Mouse (Mus musculus): ENCODE measurements around the gene Hipk4.
A peak's percentile ranks its signal among the peaks of the same experiment; 100 is the strongest.

Gene Hipk4

DNA sequence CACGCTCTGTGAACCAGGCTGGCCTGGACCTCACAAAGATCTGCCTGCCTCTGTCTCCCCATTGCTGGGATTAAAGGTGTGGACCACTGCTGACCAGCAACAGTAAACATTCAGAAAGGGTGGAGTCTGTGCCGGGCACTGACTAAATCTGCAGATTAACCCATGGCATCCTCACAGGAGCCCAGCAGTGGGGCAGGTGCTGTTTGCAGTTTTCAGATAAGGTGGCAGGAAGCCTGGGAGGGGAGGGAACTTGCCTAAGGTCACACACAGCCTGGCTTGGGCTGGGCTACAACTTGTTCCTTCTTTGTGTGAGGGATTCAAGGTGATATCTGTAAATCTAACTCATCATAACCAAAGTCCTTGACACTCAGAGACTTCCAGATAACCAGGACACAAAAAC lies 17.5 kb downstream of the Hipk4 start:
- DNase-seq (ENCODE audit: low read depth, low spot score) = no peak

GRCm38 (mm10) chr7:27540935-27541334 lies 17.9 kb downstream of the Hipk4 start:
- no peak for DNase-seq (ENCODE audit: low read depth, low spot score)

DNA sequence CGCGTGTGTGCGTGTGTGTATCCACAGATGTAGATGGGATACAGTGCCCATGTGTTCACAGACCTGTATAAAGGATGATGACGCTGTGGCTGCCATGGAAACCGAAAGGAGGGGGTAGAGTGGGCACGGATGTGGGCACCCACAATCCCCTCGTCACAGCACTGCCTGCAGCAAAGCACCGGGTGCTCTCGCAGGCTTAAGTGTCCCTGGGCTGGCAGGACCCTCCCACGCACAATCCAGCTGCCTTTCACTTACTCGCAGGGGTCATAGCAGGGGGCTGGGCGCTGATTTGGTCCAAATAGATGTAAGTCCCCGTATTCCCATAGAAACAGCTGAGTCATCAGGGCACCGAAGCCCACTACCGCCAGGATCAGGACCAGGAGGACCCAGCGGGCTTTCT lies 18.4 kb downstream of the Hipk4 start:
- DNase-seq (ENCODE audit: low read depth, low spot score) = peak; percentile 22

- no peak for DNase-seq (ENCODE audit: low read depth, low spot score)
These were observed 18.9 kb downstream of the Hipk4 start for GRCm38 (mm10) chr7:27541922-27542321.

DNA sequence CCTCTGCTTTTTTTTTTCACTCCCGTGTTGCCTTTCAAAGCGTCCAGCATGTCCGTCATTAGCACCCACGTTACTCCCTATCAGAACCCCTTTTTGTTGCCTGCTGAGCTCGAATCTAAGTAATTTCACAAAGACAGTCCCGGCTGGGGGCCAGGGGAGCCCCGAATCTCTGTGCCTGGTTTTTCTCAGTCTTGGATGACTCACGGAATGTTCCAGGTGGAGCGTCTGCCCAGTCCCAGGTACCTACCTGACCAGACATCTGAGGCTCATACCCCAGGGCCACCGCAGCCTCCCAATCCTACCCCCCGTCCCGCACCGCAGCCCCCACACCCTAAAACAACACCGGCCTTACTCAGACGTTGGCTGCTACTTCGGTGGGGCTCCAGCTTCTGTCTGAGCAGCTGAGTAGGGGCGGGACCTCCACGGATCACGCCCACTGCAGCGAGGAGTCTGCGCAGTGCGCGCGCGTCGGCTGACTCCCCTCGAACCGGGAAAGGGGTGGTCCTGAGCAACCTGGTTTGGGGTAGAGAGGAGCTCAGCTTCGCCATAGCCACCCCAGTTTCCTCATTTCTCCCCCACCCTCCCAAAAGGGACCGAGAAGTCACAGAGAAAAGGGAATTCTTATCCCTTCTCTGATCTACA lies 19.4 kb downstream of the Hipk4 start:
- peak; percentile 76 for DNase-seq (ENCODE audit: low read depth, low spot score)

GRCm38 (mm10) chr7:27543065-27543464 lies 20.0 kb downstream of the Hipk4 start:
- no peak for DNase-seq (ENCODE audit: low read depth, low spot score)

DNA sequence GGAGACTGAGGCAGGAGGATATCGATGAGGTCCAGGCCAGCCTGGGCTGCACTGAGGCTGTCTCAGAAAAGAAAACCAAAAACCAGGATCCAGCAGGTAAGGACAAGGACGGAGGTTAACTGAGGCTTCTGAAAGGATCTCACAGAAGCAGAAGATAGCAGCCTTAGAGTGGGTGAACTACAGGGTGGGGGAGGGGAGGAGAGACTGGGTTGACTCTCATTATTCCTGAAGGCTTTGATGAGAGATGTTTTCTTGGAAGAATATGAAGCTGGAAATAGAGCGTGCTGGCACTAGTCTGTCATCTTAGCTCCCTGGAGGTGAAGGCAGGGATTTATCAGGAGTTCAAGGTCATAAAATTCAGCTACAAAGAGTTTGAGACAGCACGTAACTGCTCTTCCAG lies 20.8 kb downstream of the Hipk4 start:
- no peak for DNase-seq (ENCODE audit: low read depth, low spot score)

DNA sequence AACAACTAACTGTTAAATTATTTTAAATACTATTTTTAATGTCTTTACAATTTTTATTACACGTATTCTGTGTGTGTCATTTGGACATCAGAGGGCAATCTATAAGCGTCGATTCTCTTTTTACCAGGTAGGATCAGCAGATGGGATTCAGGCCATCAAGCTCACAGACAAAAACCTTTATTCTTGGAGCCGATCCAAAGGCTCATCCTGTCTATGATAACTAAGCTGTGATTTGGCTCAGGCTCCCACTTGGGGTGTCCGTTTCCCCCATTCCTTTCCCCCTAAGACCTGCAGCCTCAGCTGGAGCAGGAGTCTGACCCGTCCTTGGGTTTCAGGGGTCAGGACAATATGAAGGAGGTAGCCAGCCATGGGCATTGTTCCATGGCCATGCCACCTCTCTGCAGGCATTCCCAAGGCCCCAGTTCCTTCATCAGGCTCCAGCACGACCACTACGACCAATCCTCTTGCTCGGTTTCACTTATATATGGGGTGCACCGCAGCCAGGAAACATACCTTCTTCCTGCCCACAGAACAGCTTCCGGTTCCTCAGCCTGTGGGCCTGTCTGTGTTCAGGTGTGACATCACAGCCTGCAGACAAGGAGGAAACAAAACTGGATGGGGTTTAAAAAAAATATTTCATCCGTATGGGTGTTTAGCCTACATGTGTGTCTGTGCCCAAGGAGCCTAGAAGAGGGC lies 21.8 kb downstream of the Hipk4 start:
- no peak for DNase-seq (ENCODE audit: low read depth, low spot score)

GRCm38 (mm10) chr7:27549597-27549996 lies 26.5 kb downstream of the Hipk4 start:
- no peak for DNase-seq (ENCODE audit: low read depth, low spot score)

GRCm38 (mm10) chr7:27552070-27552469 lies 29.0 kb downstream of the Hipk4 start:
- DNase-seq (ENCODE audit: low read depth, low spot score) = no peak

DNA sequence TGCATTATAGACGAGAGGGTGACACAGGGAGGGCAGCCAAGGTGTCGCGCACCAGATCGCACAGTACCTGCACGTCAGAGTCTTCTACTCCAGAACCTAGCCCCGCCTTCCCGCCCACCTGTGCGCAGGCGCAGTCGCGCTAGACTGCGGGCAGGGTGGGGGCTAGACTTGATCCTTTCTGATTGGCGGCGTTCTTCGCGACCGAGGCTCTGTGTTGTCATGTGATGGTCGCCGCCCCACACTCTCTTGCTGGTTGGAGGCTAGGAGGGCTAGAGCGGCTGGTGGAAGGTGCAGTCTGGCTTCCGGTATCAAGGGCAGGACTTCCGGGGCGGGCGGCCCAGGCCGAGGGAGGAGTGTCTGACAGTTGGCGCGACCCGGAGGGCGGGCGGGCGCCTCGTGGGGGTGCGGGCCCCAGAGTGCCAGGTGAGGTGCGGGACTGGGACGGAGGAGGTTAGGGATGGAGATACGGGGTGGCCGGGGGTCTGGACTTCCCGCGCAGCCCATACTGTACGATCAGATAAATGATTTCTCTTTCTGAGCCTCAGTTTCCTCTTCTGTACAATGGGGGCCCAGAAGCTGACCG lies 30.0 kb downstream of the Hipk4 start, which contains the start of the genes Pld3 and 2310022A10Rik:
Pld3 (minus strand) TSS at position 288 of the 583 bp plus-strand sequence.
2310022A10Rik (plus strand) TSS at position 303 of the 583 bp plus-strand sequence.
- peak; percentile 93 for DNase-seq (ENCODE audit: low read depth, low spot score)

DNA sequence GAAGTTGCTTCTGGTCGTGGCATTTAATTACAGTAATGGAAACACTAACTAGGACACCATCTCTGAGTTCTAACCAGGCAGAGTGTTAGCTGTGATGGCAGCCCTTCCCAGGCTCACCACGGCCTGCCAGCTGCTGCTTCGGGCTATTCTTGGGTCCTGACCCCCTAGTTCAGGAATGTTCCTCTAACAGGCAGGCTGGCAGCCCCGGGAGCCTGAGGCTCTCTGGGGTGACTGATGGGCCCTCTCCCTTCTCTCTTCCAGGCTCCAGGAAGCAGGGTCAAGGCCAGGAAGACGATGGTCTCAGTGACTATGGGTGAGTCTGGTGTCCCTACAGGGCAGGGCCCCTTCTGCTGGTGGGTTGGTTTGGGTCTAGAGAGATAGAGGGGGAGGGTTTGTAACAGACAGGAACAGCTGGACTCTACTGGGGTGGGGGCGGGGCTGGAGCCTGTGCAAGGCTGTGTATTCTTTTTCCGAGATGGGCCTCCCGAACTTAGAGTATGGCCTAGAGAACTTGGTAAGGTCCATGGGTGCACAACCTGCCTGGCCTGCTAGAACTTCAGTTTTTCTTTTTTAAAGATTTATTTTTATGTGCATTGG lies 37.3 kb downstream of the Hipk4 start:
- no peak for DNase-seq (ENCODE audit: low read depth, low spot score)

- no peak for DNase-seq (ENCODE audit: low read depth, low spot score)
These were observed 37.9 kb downstream of the Hipk4 start for GRCm38 (mm10) chr7:27560978-27561377.

DNA sequence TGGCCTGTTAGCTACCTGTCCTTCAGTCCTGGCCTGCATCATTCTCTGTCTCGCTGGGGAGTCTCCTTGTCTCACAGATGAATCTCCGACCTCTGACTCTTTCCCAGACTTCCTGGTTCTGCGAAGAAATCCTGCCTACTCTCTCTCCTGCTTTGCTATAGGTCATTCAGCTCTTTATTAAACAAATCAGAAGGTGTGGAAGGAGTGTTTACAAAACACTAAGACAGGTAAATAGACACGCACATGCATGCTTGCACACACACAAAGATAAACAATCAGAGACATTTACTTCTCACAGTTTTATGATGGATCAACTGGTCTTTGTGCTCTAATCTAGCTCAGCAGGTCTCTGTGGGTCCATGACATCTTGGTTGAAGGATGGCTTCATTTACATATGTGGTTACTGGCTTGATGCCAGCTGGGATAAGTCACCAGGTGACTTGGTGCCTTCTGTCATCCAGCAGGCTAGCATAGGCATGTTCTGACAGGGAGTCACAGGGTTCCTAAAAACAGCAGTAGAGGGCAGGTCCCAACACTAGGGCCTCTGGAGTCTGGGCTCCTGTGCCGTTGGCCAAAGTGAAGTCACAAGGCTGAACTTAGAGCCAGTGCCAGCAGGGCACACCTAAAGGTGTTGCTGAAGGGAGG lies 46.6 kb downstream of the Hipk4 start:
- DNase-seq (ENCODE audit: low read depth, low spot score) = no peak

GRCm38 (mm10) chr7:27572133-27572532 lies 49.1 kb downstream of the Hipk4 start:
- DNase-seq (ENCODE audit: low read depth, low spot score) = no peak

DNA sequence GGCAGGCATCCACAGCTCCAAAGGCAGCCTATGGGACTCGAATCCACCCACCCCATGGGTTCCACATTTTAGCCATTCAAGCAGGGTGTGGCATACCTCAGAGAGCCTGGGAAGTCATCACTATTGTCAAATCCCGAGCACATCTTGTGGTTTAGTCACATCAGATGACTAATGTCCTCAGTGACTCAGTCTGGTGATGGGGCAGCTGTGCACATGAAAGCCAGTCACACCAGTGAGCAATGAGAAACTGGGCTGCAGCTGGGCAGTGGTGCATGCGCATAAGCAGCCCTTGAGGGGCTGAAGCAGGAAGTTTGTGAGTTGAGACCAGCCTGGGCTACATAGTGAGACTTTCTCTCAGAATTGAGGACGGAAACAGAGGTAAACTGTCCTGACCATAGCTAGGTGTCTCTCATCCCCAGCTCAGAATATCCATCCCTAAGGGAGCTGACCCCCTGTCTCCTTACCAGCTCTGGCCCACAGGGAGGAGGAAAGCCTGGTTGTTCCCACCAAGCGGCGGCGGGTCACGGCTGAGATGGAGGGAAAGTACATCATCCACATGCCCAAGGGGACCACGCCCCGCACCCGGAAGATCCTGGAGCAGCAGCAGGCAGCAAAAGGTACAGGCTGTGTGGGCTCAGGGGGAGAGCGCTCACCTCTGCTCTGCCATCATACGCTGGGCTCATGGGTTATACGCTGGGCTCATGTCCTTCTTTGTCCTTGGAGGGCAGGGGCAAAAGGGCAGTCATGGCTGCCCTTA lies 51.2 kb downstream of the Hipk4 start:
- DNase-seq (ENCODE audit: low read depth, low spot score) = no peak

- no peak for DNase-seq (ENCODE audit: low read depth, low spot score)
These were observed 53.8 kb downstream of the Hipk4 start for GRCm38 (mm10) chr7:27576914-27577313.

- DNase-seq (ENCODE audit: low read depth, low spot score) = no peak
These were observed 54.5 kb downstream of the Hipk4 start for GRCm38 (mm10) chr7:27577589-27577988.

DNA sequence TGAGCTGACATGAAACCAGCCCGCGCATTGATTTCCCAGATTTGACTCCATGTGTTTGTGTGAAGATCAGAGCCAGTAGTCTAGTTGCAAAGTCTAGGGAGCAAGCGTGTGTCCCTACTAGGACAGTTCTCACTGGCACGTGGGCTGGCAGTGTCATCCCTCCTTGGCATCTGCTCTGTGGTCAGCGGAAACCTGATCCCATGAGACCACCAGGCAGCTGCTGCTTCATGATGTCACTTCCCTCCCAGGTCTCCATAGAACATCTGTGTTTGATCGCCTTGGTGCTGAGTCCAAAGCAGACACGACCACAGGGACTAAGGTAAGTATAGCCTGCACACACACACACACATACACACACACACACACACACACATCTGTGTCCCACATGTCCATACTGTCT lies 55.4 kb downstream of the Hipk4 start:
- no peak for DNase-seq (ENCODE audit: low read depth, low spot score)

GRCm38 (mm10) chr7:27580380-27581174 lies 57.5 kb downstream of the Hipk4 start:
- no peak for DNase-seq (ENCODE audit: low read depth, low spot score)

Data from brain, embryonic 18.5 days (tissue).